Mouse (Mus musculus) stomach, embryonic 14.5 days (tissue): Measurements from ENCODE around the gene Olfr139. TPM values are rescaled to one million over a fixed set of nuclear protein-coding genes. Genes with fewer than 3 reads are reported as not detected.

Experiments
- ATAC-seq: fragments of 200-750 bp; cut with Nextera tagmentation; 2 replicates; pipeline ENCODE4 v1.8.0; 2017; ENCODE audit warnings: low read depth, moderate TSS enrichment; ENCODE audit not compliant: insufficient number of reproducible peaks, insufficient read depth, low FRiP score
- H3K27ac ChIP-seq: fragments of 300-500 bp; sonication (generic); 2 replicates; pipeline ENCODE4 v1.5.1; 2014; ENCODE audit warnings: mild to moderate bottlenecking, low read length, moderate library complexity, mixed read lengths
- H3K27me3 ChIP-seq: fragments of 300-500 bp; sonication (generic); 2 replicates; pipeline ENCODE4 v1.6.1; 2014; ENCODE audit warnings: low read length, control low read depth, mixed read lengths; ENCODE audit not compliant: control insufficient read depth, insufficient read depth
- H3K36me3 ChIP-seq: fragments of 300-500 bp; sonication (generic); 2 replicates; pipeline ENCODE4 v1.6.1; 2014; ENCODE audit warnings: mild to moderate bottlenecking, control low read depth, low read length, moderate library complexity, mixed read lengths; ENCODE audit not compliant: control insufficient read depth, insufficient read depth
- H3K4me1 ChIP-seq: fragments of 300-500 bp; sonication (generic); 2 replicates; pipeline ENCODE4 v1.6.1; 2014; ENCODE audit warnings: low read length, control low read depth, mixed read lengths; ENCODE audit not compliant: control insufficient read depth, insufficient read depth
- H3K4me2 ChIP-seq: fragments of 300-500 bp; sonication (generic); replicated peaks from 2 replicates; pipeline ENCODE4 v1.6.1; 2014; ENCODE audit warnings: low read depth, low read length, control low read depth
- H3K4me3 ChIP-seq: fragments of 300-500 bp; sonication (generic); 2 replicates; pipeline ENCODE4 v1.5.1; 2014; ENCODE audit warnings: low read depth, low read length, control low read depth
- H3K9ac ChIP-seq: fragments of 300-500 bp; sonication (generic); replicated peaks from 2 replicates; pipeline ENCODE4 v1.6.1; 2014; ENCODE audit warnings: low read depth, mild to moderate bottlenecking, control low read depth, low read length, moderate library complexity, mixed read lengths
- H3K9me3 ChIP-seq: fragments of 300-500 bp; sonication (generic); 2 replicates; pipeline ENCODE4 v1.6.1; 2016; ENCODE audit warnings: low read depth, low read length, control low read depth; ENCODE audit not compliant: control insufficient read depth
- WGBS: fragments of 180-500 bp; shearing (Covaris S2); extraction: QIAGEN DNeasy Blood & Tissue Kit; methylation state at CpG from one replicate; pipeline ENCODE4 v1.1.7; 2014; 5-methylcytosine and 5-hydroxymethylcytosine counted together
- polyA plus RNA-seq: library from polyadenylated mRNA; unstranded; fragments of >200 nt; fragmentation: Nextera tagmentation; extraction: Ambion mirVana; gene quantifications from 2 replicates; pipeline ENCODE4 v1.2.1, GENCODE M21; 2014

Gene Olfr139
- polyA plus RNA-seq: not detected in 2 replicates

GRCm38 (mm10) chr11:74056451-74056850 is at the start of gene Olfr139, which contains the start of gene Olfr399:
TSS of gene Olfr139 (minus strand) at chr11:74056551.
TSS of gene Olfr399 (minus strand) at chr11:74056615.
- no peak within 1 kb of the TSS for H3K4me3 ChIP-seq
- no peaks in the 10 kb centered on the region for H3K36me3 ChIP-seq
- H3K4me2 ChIP-seq: no peak within 1 kb of the TSS
- no peaks in the 10 kb centered on the region for H3K4me1 ChIP-seq
- no peak within 1 kb of the TSS for H3K9ac ChIP-seq
- no peak for ATAC-seq
- WGBS: 84% methylated on average over 2 of the region's 2 CpGs
- H3K9me3 ChIP-seq: no peaks in the 10 kb centered on the region
- H3K27me3 ChIP-seq: no peaks in the 10 kb centered on the region
- H3K27ac ChIP-seq: no peak within 1 kb of the TSS

- Histone ChIP-seq H3K36me3 (no peaks in the 10 kb centered on the region), H3K4me3 (no peak overlapping the region), H3K4me2 (no peak overlapping the region), H3K9me3 (0 out of 2 replicates have a peak, but pooled peaks cover 2% of the 10 kb centered on the region), H3K27me3 (no peaks in the 10 kb centered on the region), H3K9ac (no peak overlapping the region), H3K27ac (no peak overlapping the region), H3K4me1 (no peaks in the 10 kb centered on the region)
- no peak for ATAC-seq
- 29% methylated on average over 5 of the region's 5 CpGs for WGBS
Measured at GRCm38 (mm10) chr11:74105066-74105465, 48.7 kb upstream of the Olfr139 start.

GRCm38 (mm10) chr11:74101507-74101906 is 45.2 kb upstream of the Olfr139 start:
- Histone ChIP-seq H3K27ac (no peak overlapping the region), H3K4me1 (no peaks in the 10 kb centered on the region), H3K9me3 (peaks cover 3% of the 10 kb centered on the region; the same call in 1 of the 2 replicates), H3K4me2 (no peak overlapping the region), H3K9ac (no peak overlapping the region), H3K36me3 (no peaks in the 10 kb centered on the region), H3K4me3 (no peak overlapping the region), H3K27me3 (no peaks in the 10 kb centered on the region)
- 65% methylated on average over 2 of the region's 2 CpGs for WGBS
- ATAC-seq: no peak

- 65% methylated on average over 2 of the region's 2 CpGs for WGBS
Measured at GRCm38 (mm10) chr11:74100724-74101123, 44.4 kb upstream of the Olfr139 start.

GRCm38 (mm10) chr11:74069655-74070054 is 13.3 kb upstream of the Olfr139 start, which contains the start of gene Zfp616:
TSS of gene Zfp616 (plus strand) at chr11:74069955.
- Histone ChIP-seq H3K27ac (no peak within 1 kb of the TSS), H3K4me3 (no peak within 1 kb of the TSS), H3K27me3 (no peaks in the 10 kb centered on the region), H3K4me2 (no peak within 1 kb of the TSS), H3K9me3 (no peaks in the 10 kb centered on the region), H3K36me3 (no peaks in the 10 kb centered on the region), H3K9ac (no peak within 1 kb of the TSS), H3K4me1 (no peaks in the 10 kb centered on the region)
- WGBS: 91% methylated on average over 1 of the region's 1 CpGs
- ATAC-seq: no peak

More at GRCm38 (mm10) chr11:74100724-74101123, 44.4 kb upstream of the Olfr139 start:
- H3K36me3 ChIP-seq: no peaks in the 10 kb centered on the region
- H3K4me2 ChIP-seq: no peak overlapping the region
- ATAC-seq: no peak
- no peaks in the 10 kb centered on the region for H3K27me3 ChIP-seq
- no peak overlapping the region for H3K4me3 ChIP-seq
- H3K4me1 ChIP-seq: no peaks in the 10 kb centered on the region
- no peak overlapping the region for H3K9ac ChIP-seq
- H3K27ac ChIP-seq: no peak overlapping the region
- peaks cover 3% of the 10 kb centered on the region; the same call in 1 of the 2 replicates for H3K9me3 ChIP-seq

- Histone ChIP-seq H3K4me2 (no peak overlapping the region), H3K9ac (no peak overlapping the region), H3K27ac (no peak overlapping the region), H3K4me1 (no peaks in the 10 kb centered on the region), H3K36me3 (no peaks in the 10 kb centered on the region), H3K4me3 (no peak overlapping the region), H3K9me3 (no peaks in the 10 kb centered on the region), H3K27me3 (no peaks in the 10 kb centered on the region)
- 72% methylated on average over 3 of the region's 3 CpGs for WGBS
- no peak for ATAC-seq
Measured at GRCm38 (mm10) chr11:74051347-74051746, 5.0 kb downstream of the Olfr139 start.

Other genes with a start within 250 kb of the Olfr139 start
- gene Olfr392, start 239.5 kb downstream of the Olfr139 start, polyA plus RNA-seq: not detected in 2 replicates
- gene Olfr393, start 205.1 kb downstream of the Olfr139 start, polyA plus RNA-seq: not detected in 2 replicates
- gene Olfr394, start 165.8 kb downstream of the Olfr139 start, polyA plus RNA-seq: not detected in 2 replicates
- not detected in 2 replicates for gene Olfr395, start 147.3 kb downstream of the Olfr139 start, polyA plus RNA-seq
- not detected in 2 replicates for gene Olfr23, start 119.9 kb downstream of the Olfr139 start, polyA plus RNA-seq
- gene Olfr397, start 95.7 kb downstream of the Olfr139 start, polyA plus RNA-seq: not detected in 2 replicates
- not detected in 2 replicates for gene Olfr398, start 66.1 kb downstream of the Olfr139 start, polyA plus RNA-seq
- not detected in 2 replicates for gene Olfr399, start 64 bp upstream of the Olfr139 start, polyA plus RNA-seq
- not detected in 2 replicates for gene Zfp616, start 13.4 kb upstream of the Olfr139 start, polyA plus RNA-seq
- gene Olfr401, start 57.2 kb upstream of the Olfr139 start, polyA plus RNA-seq: not detected in 2 replicates
- gene Olfr402, start 97.0 kb upstream of the Olfr139 start, polyA plus RNA-seq: not detected in 2 replicates
- not detected in 2 replicates for gene Olfr403, start 129.7 kb upstream of the Olfr139 start, polyA plus RNA-seq
- not detected in 2 replicates for gene Olfr43, start 154.8 kb upstream of the Olfr139 start, polyA plus RNA-seq
- gene Olfr406, start 203.3 kb upstream of the Olfr139 start, polyA plus RNA-seq: not detected in 2 replicates
- not detected in 2 replicates for gene Olfr59, start 227.2 kb upstream of the Olfr139 start, polyA plus RNA-seq